Mouse (Mus musculus): ENCODE results near the gene Sos1.

- TF ChIP-seq POLR2A (IDR thresholded peaks at IDR 0.05; ENCODE audit: borderline replicate concordance, low read depth, low read length) (no peak), CTCF (IDR thresholded peaks at IDR 0.05; ENCODE audit: low read depth, low read length) (no peak)
Measured at GRCm38 (mm10) chr17:80426901-80427300, 53.4 kb downstream of the Sos1 start.

Data from bone marrow macrophage, adult 2 months (primary cell).